Mouse (Mus musculus): ENCODE measurements around the gene Pm20d1.

The Pm20d1 gene

GRCm38 (mm10) chr1:131794591-131794990 lies 2.6 kb upstream of the Pm20d1 start:
- no peak for DNase-seq (ENCODE audit: low read depth, low spot score)

- no peak for DNase-seq (ENCODE audit: low read depth, low spot score)
Measured at GRCm38 (mm10) chr1:131795171-131795570, 2.0 kb upstream of the Pm20d1 start.

- no peak for DNase-seq (ENCODE audit: low read depth, low spot score)
Measured at GRCm38 (mm10) chr1:131800001-131800400, 2.8 kb downstream of the Pm20d1 start.

GRCm38 (mm10) chr1:131801071-131801470 lies 3.9 kb downstream of the Pm20d1 start:
- no peak for DNase-seq (ENCODE audit: low read depth, low spot score)

GRCm38 (mm10) chr1:131802652-131803051 lies 5.5 kb downstream of the Pm20d1 start:
- DNase-seq (ENCODE audit: low read depth, low spot score) = no peak

- no peak for DNase-seq (ENCODE audit: low read depth, low spot score)
Measured at GRCm38 (mm10) chr1:131804166-131804565, 7.0 kb downstream of the Pm20d1 start.

- DNase-seq (ENCODE audit: low read depth, low spot score) = no peak
Measured at GRCm38 (mm10) chr1:131808986-131809385, 11.8 kb downstream of the Pm20d1 start.

GRCm38 (mm10) chr1:131809651-131810050 lies 12.5 kb downstream of the Pm20d1 start:
- DNase-seq (ENCODE audit: low read depth, low spot score) = no peak

GRCm38 (mm10) chr1:131811393-131811792 lies 14.2 kb downstream of the Pm20d1 start:
- no peak for DNase-seq (ENCODE audit: low read depth, low spot score)

GRCm38 (mm10) chr1:131812006-131812405 lies 14.8 kb downstream of the Pm20d1 start:
- no peak for DNase-seq (ENCODE audit: low read depth, low spot score)

- DNase-seq (ENCODE audit: low read depth, low spot score) = no peak
Measured at GRCm38 (mm10) chr1:131812631-131813295, 15.6 kb downstream of the Pm20d1 start.

GRCm38 (mm10) chr1:131813731-131814130 lies 16.6 kb downstream of the Pm20d1 start:
- no peak for DNase-seq (ENCODE audit: low read depth, low spot score)

GRCm38 (mm10) chr1:131814191-131814590 lies 17.0 kb downstream of the Pm20d1 start:
- DNase-seq (ENCODE audit: low read depth, low spot score) = peak; percentile 52

GRCm38 (mm10) chr1:131816886-131817285 lies 19.7 kb downstream of the Pm20d1 start:
- DNase-seq (ENCODE audit: low read depth, low spot score) = no peak

GRCm38 (mm10) chr1:131820353-131820752 lies 23.2 kb downstream of the Pm20d1 start:
- peak; percentile 90 for DNase-seq (ENCODE audit: low read depth, low spot score)

- no peak for DNase-seq (ENCODE audit: low read depth, low spot score)
Measured at GRCm38 (mm10) chr1:131820887-131821328, 23.7 kb downstream of the Pm20d1 start.

- no peak for DNase-seq (ENCODE audit: low read depth, low spot score)
Measured at GRCm38 (mm10) chr1:131822292-131822691, 25.1 kb downstream of the Pm20d1 start.

GRCm38 (mm10) chr1:131822856-131823492 lies 25.8 kb downstream of the Pm20d1 start:
- DNase-seq (ENCODE audit: low read depth, low spot score) = no peak

GRCm38 (mm10) chr1:131823563-131823962 lies 26.4 kb downstream of the Pm20d1 start:
- DNase-seq (ENCODE audit: low read depth, low spot score) = peak; percentile 72

GRCm38 (mm10) chr1:131824528-131825181 lies 27.5 kb downstream of the Pm20d1 start:
- no peak for DNase-seq (ENCODE audit: low read depth, low spot score)

- DNase-seq (ENCODE audit: low read depth, low spot score) = peak; percentile 68
Measured at GRCm38 (mm10) chr1:131827207-131827786, 30.1 kb downstream of the Pm20d1 start, which contains the start of gene Slc41a1. Gene Slc41a1 (plus strand): TSS chr1:131827493.

GRCm38 (mm10) chr1:131827787-131828258 lies 30.6 kb downstream of the Pm20d1 start:
- DNase-seq (ENCODE audit: low read depth, low spot score) = peak; percentile 97
